Mouse (Mus musculus) limb, embryonic 11.5 days (tissue): ENCODE measurements around the gene Phf12. TPM values are rescaled to one million over a fixed set of nuclear protein-coding genes. Genes with fewer than 3 reads are reported as not detected.

Experiments used
- ATAC-seq: fragments of 200-750 bp; cut with Nextera tagmentation; 2 replicates; pipeline ENCODE4 v1.8.0; 2017; ENCODE audit warnings: low read depth; ENCODE audit not compliant: insufficient number of reproducible peaks, low FRiP score, low TSS enrichment
- DNase-seq: peaks from one replicate; pipeline ENCODE4 v3.0.0-alpha.2; 2015; ENCODE audit warnings: low spot score
- H3K27ac ChIP-seq: fragments of 300-500 bp; sonication (generic); replicated peaks from 2 replicates; pipeline ENCODE4 v1.5.1; 2014; ENCODE audit warnings: low read depth, mild to moderate bottlenecking, low read length
- H3K27me3 ChIP-seq: fragments of 300-500 bp; sonication (generic); 2 replicates; pipeline ENCODE4 v1.6.1; 2014; ENCODE audit warnings: mild to moderate bottlenecking, low read length, mixed read lengths; ENCODE audit not compliant: control insufficient read depth, insufficient read depth
- H3K36me3 ChIP-seq: fragments of 300-500 bp; sonication (generic); 2 replicates; pipeline ENCODE4 v1.6.1; 2014; ENCODE audit warnings: mild to moderate bottlenecking, low read length, moderate library complexity, mixed read lengths; ENCODE audit not compliant: control insufficient read depth, insufficient read depth
- H3K4me1 ChIP-seq: fragments of 300-500 bp; sonication (generic); 2 replicates; pipeline ENCODE4 v1.6.1; 2014; ENCODE audit warnings: low read length, mixed read lengths; ENCODE audit not compliant: control insufficient read depth, insufficient read depth
- H3K4me2 ChIP-seq: fragments of 300-500 bp; sonication (generic); 2 replicates; pipeline ENCODE4 v1.6.1; 2014; ENCODE audit warnings: low read depth, mild to moderate bottlenecking, moderate library complexity; ENCODE audit not compliant: severe bottlenecking
- H3K4me3 ChIP-seq: fragments of 300-500 bp; sonication (generic); 2 replicates; pipeline ENCODE4 v1.5.1; 2014; ENCODE audit warnings: low read depth, low read length
- H3K9ac ChIP-seq: fragments of 300-500 bp; sonication (generic); 2 replicates; pipeline ENCODE4 v1.6.1; 2014; ENCODE audit warnings: mild to moderate bottlenecking, low read length
- H3K9me3 ChIP-seq: fragments of 300-500 bp; sonication (generic); 2 replicates; pipeline ENCODE4 v1.6.1; 2016; ENCODE audit warnings: low read length; ENCODE audit not compliant: control insufficient read depth
- WGBS: fragments of 180-500 bp; shearing (Covaris S2); extraction: QIAGEN DNeasy Blood & Tissue Kit; methylation state at CpG from one replicate; pipeline ENCODE4 v1.1.7; 2014; 5-methylcytosine and 5-hydroxymethylcytosine counted together
- polyA plus RNA-seq: library from polyadenylated mRNA; unstranded; fragments of >200 nt; fragmentation: Nextera tagmentation; extraction: Ambion mirVana; gene quantifications from 2 replicates; pipeline ENCODE4 v1.2.1, GENCODE M21; 2014

The Phf12 gene
- polyA plus RNA-seq, 1 experiment from 2014 or later = 19.6 TPM

GRCm38 (mm10) chr11:77965101-77966036 is 17.2 kb upstream of the Phf12 start:
- H3K4me1 ChIP-seq = peaks cover 11% of the 10 kb centered on the region; the same call in 1 of the 2 replicates
- H3K27me3 ChIP-seq = peaks cover 23% of the 10 kb centered on the region

GRCm38 (mm10) chr11:77966037-77966391 is 16.5 kb upstream of the Phf12 start:
- WGBS = 55% methylated on average over 5 of the region's 5 CpGs
- Histone ChIP-seq H3K9me3 (no peaks in the 10 kb centered on the region), H3K27me3 (peaks cover 20% of the 10 kb centered on the region), H3K4me2 (no peak overlapping the region), H3K9ac (no peak overlapping the region), H3K4me3 (no peak overlapping the region), H3K4me1 (peaks cover 11% of the 10 kb centered on the region; the same call in 1 of the 2 replicates), H3K27ac (no peak overlapping the region), H3K36me3 (no peaks in the 10 kb centered on the region)
- ATAC-seq (no peak), DNase-seq (no peak)

More at GRCm38 (mm10) chr11:77965101-77966036, 17.2 kb upstream of the Phf12 start:
- Histone ChIP-seq H3K4me2 (no peak overlapping the region), H3K36me3 (no peaks in the 10 kb centered on the region), H3K27ac (no peak overlapping the region), H3K4me3 (no peak overlapping the region), H3K9me3 (no peaks in the 10 kb centered on the region), H3K9ac (no peak overlapping the region)
- ATAC-seq (no peak), DNase-seq (no peak)
- 26% methylated on average over 17 of the region's 17 CpGs for WGBS

- ATAC-seq (0 out of 2 replicates have a peak, but pooled peaks have one; percentile 51), DNase-seq (peak; percentile 88)
- no peaks in the 10 kb centered on the region for H3K9me3 ChIP-seq
- under 1% methylated on average over 4 of the region's 4 CpGs for WGBS
- peaks cover 20% of the 10 kb centered on the region for H3K27me3 ChIP-seq
- H3K36me3 ChIP-seq = no peaks in the 10 kb centered on the region
- peaks cover 11% of the 10 kb centered on the region; the same call in 1 of the 2 replicates for H3K4me1 ChIP-seq
- H3K27ac ChIP-seq = no peak overlapping the region
- no peak overlapping the region for H3K9ac ChIP-seq
- no peak overlapping the region for H3K4me3 ChIP-seq
- H3K4me2 ChIP-seq = no peak overlapping the region
These were observed 15.4 kb upstream of the Phf12 start for GRCm38 (mm10) chr11:77967114-77967513.

GRCm38 (mm10) chr11:77968786-77969185 is 13.8 kb upstream of the Phf12 start:
- Histone ChIP-seq H3K36me3 (no peaks in the 10 kb centered on the region), H3K4me2 (no peak overlapping the region), H3K27me3 (peaks cover 23% of the 10 kb centered on the region), H3K27ac (no peak overlapping the region), H3K9ac (no peak overlapping the region), H3K4me3 (no peak overlapping the region), H3K9me3 (no peaks in the 10 kb centered on the region), H3K4me1 (peaks cover 11% of the 10 kb centered on the region; the same call in 1 of the 2 replicates)
- 65% methylated on average over 4 of the region's 4 CpGs for WGBS
- ATAC-seq (no peak), DNase-seq (no peak)

- H3K9me3 ChIP-seq = no peaks in the 10 kb centered on the region
- 83% methylated on average over 6 of the region's 6 CpGs for WGBS
- H3K27me3 ChIP-seq = peaks cover 22% of the 10 kb centered on the region
- no peaks in the 10 kb centered on the region for H3K36me3 ChIP-seq
- H3K4me1 ChIP-seq = 0 out of 2 replicates have a peak, but pooled peaks cover 2% of the 10 kb centered on the region
- H3K4me2 ChIP-seq = no peak overlapping the region
- H3K27ac ChIP-seq = no peak overlapping the region
- DNase-seq = no peak
- no peak overlapping the region for H3K4me3 ChIP-seq
- no peak overlapping the region for H3K9ac ChIP-seq
- ATAC-seq = no peak
These were observed 11.8 kb upstream of the Phf12 start for GRCm38 (mm10) chr11:77970718-77971117.

- WGBS = 89% methylated on average over 7 of the region's 7 CpGs
- no peak overlapping the region for H3K4me2 ChIP-seq
- no peak for ATAC-seq
These were observed 9.0 kb upstream of the Phf12 start for GRCm38 (mm10) chr11:77973520-77973919.

GRCm38 (mm10) chr11:77974325-77974724 is 8.2 kb upstream of the Phf12 start:
- Histone ChIP-seq H3K27ac (no peak overlapping the region), H3K36me3 (no peaks in the 10 kb centered on the region), H3K4me2 (no peak overlapping the region), H3K4me3 (no peak overlapping the region), H3K27me3 (peaks cover 21% of the 10 kb centered on the region), H3K9ac (no peak overlapping the region), H3K9me3 (no peaks in the 10 kb centered on the region), H3K4me1 (no peaks in the 10 kb centered on the region)
- DNase-seq (no peak), ATAC-seq (no peak)
- WGBS = 40% methylated on average over 15 of the region's 15 CpGs

More at GRCm38 (mm10) chr11:77973520-77973919, 9.0 kb upstream of the Phf12 start:
- Histone ChIP-seq H3K27me3 (peaks cover 21% of the 10 kb centered on the region), H3K36me3 (no peaks in the 10 kb centered on the region), H3K9me3 (no peaks in the 10 kb centered on the region), H3K9ac (no peak overlapping the region), H3K27ac (no peak overlapping the region), H3K4me1 (no peaks in the 10 kb centered on the region), H3K4me3 (no peak overlapping the region)
- no peak for DNase-seq

GRCm38 (mm10) chr11:77975873-77976272 is 6.7 kb upstream of the Phf12 start:
- Histone ChIP-seq H3K27me3 (peaks cover 21% of the 10 kb centered on the region), H3K4me3 (no peak overlapping the region), H3K36me3 (no peaks in the 10 kb centered on the region), H3K9ac (no peak overlapping the region), H3K9me3 (no peaks in the 10 kb centered on the region), H3K4me1 (no peaks in the 10 kb centered on the region), H3K4me2 (no peak overlapping the region), H3K27ac (no peak overlapping the region)
- WGBS = 35% methylated on average over 4 of the region's 4 CpGs
- no peak for DNase-seq
- ATAC-seq = no peak
